ENCODE assay signal across 8 mouse cellular contexts in genomic region chr6:103682854-103683574, GRCm38 (mm10).
DNase-seq lines count a peak whose midpoint lies in the region; ATAC-seq lines count a peak whose summit lies in the region.

No protein-coding gene starts in this region.

- no peak overlapping the region for H3K27ac ChIP-seq in neural tube, embryonic 14.5 days (ENCODE audit: low read depth, low read length)

- no peaks in the 10 kb centered on the region for H3K4me1 ChIP-seq in neural tube, embryonic 14.5 days (ENCODE audit: control insufficient read depth, insufficient read depth, low read length)

- no peak overlapping the region for H3K4me2 ChIP-seq in neural tube, embryonic 14.5 days (ENCODE audit: low read depth, low read length)

- no peaks in the 10 kb centered on the region for H3K9me3 ChIP-seq in neural tube, embryonic 14.5 days (ENCODE audit: control insufficient read depth, low read length)

- peak; percentile 76 for ATAC-seq in neural tube, embryonic 14.5 days (ENCODE audit: low read depth)

- peaks cover 4% of the 10 kb centered on the region; the same call in 1 of the 2 replicates for H3K36me3 ChIP-seq in neural tube, embryonic 14.5 days (ENCODE audit: control insufficient read depth, insufficient read depth, low read length)

- H3K4me3 ChIP-seq in neural tube, embryonic 14.5 days (ENCODE audit: low read depth, low read length): no peak overlapping the region

- intact Hi-C loops in heart, postnatal 14 days (cut with DNase I): loop anchor here (1.0 kb wide), 1 partner anchor 377 kb away; no protein-coding TSS in a partner anchor

- no peaks in the 10 kb centered on the region for H3K27me3 ChIP-seq in neural tube, embryonic 14.5 days (ENCODE audit: control insufficient read depth, insufficient read depth, low read length)

- H3K9ac ChIP-seq in neural tube, embryonic 14.5 days (replicated peaks; ENCODE audit: low read depth, low read length): no peak overlapping the region

- WGBS in neural tube, embryonic 14.5 days: 12% methylated on average over 8 of the region's 8 CpGs

- DNase-seq in CD4-positive, CD25-positive, alpha-beta regulatory T cell, adult 2 months (ENCODE audit: low read depth, low spot score): peak; percentile 81
- peak; percentile 52 for DNase-seq in adipocyte (ENCODE audit: low spot score)
- peak; percentile 89 for DNase-seq in embryo, embryonic 10.5 days (ENCODE audit: low spot score)
- DNase-seq in heart, postnatal 14 days: peak; percentile 17 to 54
- peak; percentile 51 to 77 for DNase-seq in kidney, postnatal 36 days
- DNase-seq in lung, adult 18-20 months: peak; percentile 4 to 23
- DNase-seq in thymus, postnatal 10 days (ENCODE audit: low spot score in 2 of 2): peak; percentile 19 to 58

Comparison
In these comparisons a context has a peak if more than half of its experiments do, and no peak if none do; other contexts are left out.
1. DNase-seq: peak in every context shown above with its lines; median percentile 89 in embryo, embryonic 10.5 days; 81 in CD4-positive, CD25-positive, alpha-beta regulatory T cell, adult 2 months; 64 in kidney, postnatal 36 days; 52 in adipocyte; 38 in thymus, postnatal 10 days; 36 in heart, postnatal 14 days; 14 in lung, adult 18-20 months.